Mouse (Mus musculus): Measurements from ENCODE around the gene Gm17654.
"Not testable (repeated sequence)": the region's sequence is repeated elsewhere in the genome, so short reads cannot be mapped to it uniquely, and the experiment has no call there.

The Gm17654 gene

GRCm38 (mm10) chr14:43579046-43579445, at the start of gene Gm17654:
Gm17654 (minus strand) TSS chr14:43579146.
- TF ChIP-seq GATA4 (IDR thresholded peaks at IDR 0.05; ENCODE audit: insufficient replicate concordance, low read length): not testable (repeated sequence)

GRCm38 (mm10) chr14:43607913-43608312, 29.0 kb upstream of the Gm17654 start, which contains the start of gene Gm10375:
Gm10375 (minus strand) TSS chr14:43608013.
- TF ChIP-seq GATA4 (IDR thresholded peaks at IDR 0.05; ENCODE audit: insufficient replicate concordance, low read length): not testable (repeated sequence)

- not testable (repeated sequence) for TF ChIP-seq GATA4 (IDR thresholded peaks at IDR 0.05; ENCODE audit: insufficient replicate concordance, low read length)
Measured at GRCm38 (mm10) chr14:43543276-43543675, 35.7 kb downstream of the Gm17654 start, which contains the start of gene Gm5799. Gm5799 (plus strand) TSS chr14:43543576.
